Mouse (Mus musculus) bone marrow macrophage, adult 2 months (primary cell): ENCODE results near the gene Mical3.

Source experiments
- CTCF ChIP-seq: IDR thresholded peaks from 2 replicates; pipeline ENCODE4 v1.5.1; 2012; ENCODE audit warnings: low read depth, mild to moderate bottlenecking, low read length, moderate library complexity
- POLR2A ChIP-seq: IDR thresholded peaks from 2 replicates; pipeline ENCODE4 v1.6.1; 2012; ENCODE audit warnings: mild to moderate bottlenecking, low read depth, low read length, borderline replicate concordance

DNA sequence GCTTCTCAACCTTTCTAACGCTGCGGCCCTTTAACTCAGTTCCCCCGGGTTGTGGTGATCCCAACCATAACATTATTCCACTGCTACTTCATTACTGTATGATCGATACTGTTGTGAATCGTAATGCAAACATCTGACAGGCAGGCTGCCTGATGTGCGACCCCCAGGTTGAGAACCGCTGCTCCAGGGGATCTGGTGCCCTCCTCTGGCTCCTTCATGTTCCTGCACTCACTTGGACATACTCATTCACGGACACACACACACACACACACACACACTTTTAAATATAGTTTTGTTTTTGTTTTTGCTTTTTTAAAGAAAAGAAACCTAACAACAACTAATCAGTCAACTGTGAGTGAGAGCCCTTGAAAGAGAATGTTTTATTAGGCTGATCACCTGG, 19.3 kb upstream of the Mical3 start:
- no peak for TF ChIP-seq CTCF
- TF ChIP-seq POLR2A: no peak
